Mouse (Mus musculus): ENCODE results near the gene Ndc1.

The Ndc1 gene

GRCm38 (mm10) chr4:107442891-107443483, 75.4 kb downstream of the Ndc1 start:
- no peak for DNase-seq

GRCm38 (mm10) chr4:107443621-107444020, 76.0 kb downstream of the Ndc1 start:
- no peak for DNase-seq

DNA sequence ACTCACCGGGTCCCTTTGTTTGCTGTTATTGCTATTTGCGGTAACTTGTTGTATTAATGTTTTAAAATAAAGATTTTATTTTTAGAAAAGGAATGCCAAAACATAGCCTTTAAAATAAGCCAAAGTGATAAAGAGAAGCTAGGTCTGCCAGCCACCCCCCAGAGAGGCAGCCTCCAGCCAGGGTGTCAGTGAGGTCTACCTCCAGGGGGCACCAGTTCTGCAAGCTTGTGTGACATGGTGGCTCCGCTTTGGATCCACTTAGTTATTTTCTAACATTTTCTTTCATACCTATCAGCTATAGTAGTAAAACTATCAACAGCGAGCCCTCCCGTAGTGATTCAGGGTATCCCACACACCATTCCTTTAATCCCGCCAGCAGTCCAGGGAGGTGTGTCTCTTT, 80.9 kb downstream of the Ndc1 start:
- peak; percentile 47 to 51 for DNase-seq

- DNase-seq: no peak
These were observed 81.9 kb downstream of the Ndc1 start for GRCm38 (mm10) chr4:107449519-107449918.

- peak in 1 of 2 experiments; percentile 39 for DNase-seq
These were observed 84.9 kb downstream of the Ndc1 start for GRCm38 (mm10) chr4:107452266-107453015.

- DNase-seq: peak; percentile 96 to 97
These were observed 85.8 kb downstream of the Ndc1 start for GRCm38 (mm10) chr4:107453141-107453984.

GRCm38 (mm10) chr4:107457602-107458001, 90.0 kb downstream of the Ndc1 start:
- peak; percentile 36 to 50 for DNase-seq

DNA sequence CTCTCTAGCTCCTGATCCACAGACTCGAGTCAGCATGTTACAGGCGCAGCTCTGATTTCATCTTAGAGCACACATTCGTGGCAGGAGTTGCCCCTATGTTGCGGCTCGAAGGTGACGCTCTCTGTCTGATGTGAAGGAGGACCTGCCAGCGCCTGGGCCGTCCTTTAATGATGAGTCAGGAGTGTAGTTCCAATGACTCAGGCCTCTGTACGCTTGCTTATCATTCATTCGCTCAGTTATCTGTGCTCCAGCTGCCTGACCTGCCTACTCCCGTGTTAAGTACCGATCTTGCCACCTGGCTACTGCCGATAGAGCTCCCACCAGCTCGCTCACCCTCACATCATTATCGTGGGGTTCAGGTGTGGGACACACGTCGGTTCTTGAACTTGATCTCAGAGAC, 91.3 kb downstream of the Ndc1 start:
- no peak for DNase-seq

DNA sequence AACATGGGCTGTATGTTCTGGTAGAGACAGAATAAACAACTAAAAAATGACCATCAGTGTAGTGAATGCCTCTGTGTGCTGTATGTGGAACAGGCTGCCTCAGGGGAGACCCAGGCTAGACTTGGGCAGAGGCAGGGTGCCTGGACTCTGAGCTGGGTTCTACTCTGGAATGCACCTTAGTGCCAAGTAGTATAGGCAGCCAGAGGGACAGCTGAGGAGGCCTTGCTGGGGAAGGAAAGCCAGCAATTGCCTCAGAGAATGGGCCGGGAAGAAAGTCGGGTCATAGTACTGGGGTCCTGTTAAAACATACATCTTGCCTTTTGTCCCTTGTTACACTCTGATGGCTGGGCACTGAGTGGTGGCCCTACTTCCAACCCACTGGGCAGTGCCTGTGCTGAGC, 91.9 kb downstream of the Ndc1 start:
- no peak for DNase-seq

- DNase-seq: no peak
These were observed 92.9 kb downstream of the Ndc1 start for GRCm38 (mm10) chr4:107460468-107460867.
